Mouse (Mus musculus): ENCODE data around the gene Pyy.

Pyy gene

GRCm38 (mm10) chr11:102107732-102108131, at the start of gene Pyy:
Gene Pyy (minus strand): TSS chr11:102107832.
- DNase-seq (ENCODE audit: low spot score), result no peak

DNA sequence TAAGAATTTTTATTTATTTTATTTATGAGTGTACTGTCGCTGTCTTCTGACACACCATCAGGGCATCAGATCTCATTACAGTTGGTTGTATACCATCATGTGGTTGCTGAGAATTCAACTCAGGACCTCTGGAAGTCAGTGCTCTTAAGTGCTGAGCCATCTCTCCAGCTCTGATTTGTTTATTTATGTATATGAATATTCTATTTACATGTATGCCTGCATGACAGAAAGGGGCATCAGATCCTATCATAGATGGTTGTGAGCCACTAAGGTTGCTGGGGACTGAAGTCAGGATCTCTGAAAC, 49.1 kb upstream of the Pyy start:
- no peak for DNase-seq (ENCODE audit: low spot score)

DNA sequence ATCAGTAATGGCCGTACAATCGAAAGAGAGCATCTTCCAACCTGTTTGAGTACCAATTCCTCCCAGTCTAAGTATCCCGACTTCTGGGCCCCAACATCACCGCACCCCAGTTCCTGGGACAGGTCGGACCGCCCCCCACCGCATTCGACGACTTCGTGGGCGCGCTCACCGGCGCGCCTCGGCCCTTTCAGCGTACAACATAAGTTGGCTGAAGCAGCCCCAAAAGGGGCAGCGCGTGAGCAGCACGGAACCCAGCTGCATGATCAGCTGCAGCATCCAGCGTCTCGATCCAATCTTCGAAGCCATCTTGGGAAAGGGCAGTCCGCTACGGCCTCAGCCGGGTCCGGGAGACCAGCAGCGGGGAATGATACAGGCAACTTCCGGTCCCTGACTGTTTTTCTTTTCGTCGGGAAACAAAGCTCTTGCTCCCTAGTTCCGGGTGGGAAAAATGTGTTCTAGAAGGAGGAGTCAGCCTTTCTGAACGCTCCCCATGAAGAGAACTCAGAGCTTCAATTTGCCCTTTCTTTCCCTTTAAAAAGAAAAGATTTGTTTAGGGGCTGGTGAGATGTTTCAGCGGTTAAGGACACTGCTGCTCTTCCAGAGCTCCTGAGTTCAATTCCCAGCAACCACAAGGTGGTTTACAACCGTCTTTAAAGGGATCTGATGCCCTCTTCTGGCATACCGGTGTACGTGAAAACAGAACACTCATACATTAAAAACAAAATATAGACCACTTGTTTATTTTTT, 48.6 kb upstream of the Pyy start, which contains the start of gene Tmem101:
TSS of gene Tmem101 (minus strand) at position 366 of the 747 bp plus-strand sequence.
- DNase-seq (ENCODE audit: low spot score), result peak; percentile 85

DNA sequence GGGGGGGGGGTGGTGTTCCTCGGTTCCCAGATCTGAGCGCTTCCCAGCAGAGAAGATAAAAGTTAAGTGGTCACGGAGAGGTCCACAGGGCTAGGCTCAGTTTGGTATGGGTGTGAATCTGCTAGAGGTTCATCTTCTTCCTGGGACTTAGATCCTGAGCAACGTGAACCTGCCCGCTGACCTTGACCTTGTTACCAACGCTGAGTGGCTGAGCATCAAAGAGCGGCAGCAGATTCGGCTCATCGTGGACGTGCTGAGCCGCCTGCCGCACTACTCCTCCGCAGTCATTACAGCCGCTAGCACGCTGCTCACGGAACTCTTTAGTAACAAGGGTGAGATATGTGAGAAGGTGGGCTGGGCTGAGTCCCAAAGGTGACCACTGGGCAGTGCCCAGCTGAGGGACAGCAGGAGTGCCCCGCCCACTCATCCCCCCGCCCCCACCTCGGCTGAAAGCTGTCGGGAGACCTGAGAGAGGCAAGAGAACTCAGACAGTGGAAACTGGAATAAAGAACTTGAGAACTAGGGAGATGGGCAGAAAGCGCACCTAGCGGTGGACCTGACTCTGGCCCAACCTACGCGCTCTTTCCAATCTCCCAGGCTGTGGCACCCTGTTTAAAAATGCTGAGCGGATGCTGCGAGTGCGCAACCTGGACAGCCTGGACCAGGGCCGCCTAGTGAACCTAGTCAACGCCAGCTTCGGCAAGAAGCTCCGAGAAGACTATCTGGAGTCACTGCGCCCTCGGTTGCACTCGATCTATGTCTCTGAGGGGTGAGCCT, 39.8 kb upstream of the Pyy start:
- no peak for DNase-seq (ENCODE audit: low spot score)

- no peak for DNase-seq (ENCODE audit: low spot score)
These were observed 38.9 kb upstream of the Pyy start for GRCm38 (mm10) chr11:102146531-102146930.

DNA sequence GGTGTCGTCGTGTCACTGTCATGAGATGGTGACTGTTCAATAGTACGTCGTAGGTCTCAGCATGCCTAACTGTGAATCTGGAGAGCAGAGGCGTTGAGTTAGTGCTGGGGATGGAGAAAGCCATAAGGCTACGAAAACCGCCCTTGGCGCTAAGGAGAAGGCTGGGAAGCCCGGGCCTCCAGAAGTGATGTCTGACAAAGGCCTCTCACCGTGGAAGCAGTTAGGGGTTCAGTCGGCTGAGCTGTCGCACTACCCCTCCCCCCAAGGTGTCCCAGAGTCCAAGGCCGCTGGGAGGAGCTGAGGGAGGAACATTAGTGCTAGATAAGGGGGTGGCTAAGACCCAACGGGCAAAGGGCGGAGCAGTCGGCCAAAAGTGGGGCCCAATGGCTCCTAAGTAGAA, 38.4 kb upstream of the Pyy start:
- peak; percentile 59 for DNase-seq (ENCODE audit: low spot score)

DNA sequence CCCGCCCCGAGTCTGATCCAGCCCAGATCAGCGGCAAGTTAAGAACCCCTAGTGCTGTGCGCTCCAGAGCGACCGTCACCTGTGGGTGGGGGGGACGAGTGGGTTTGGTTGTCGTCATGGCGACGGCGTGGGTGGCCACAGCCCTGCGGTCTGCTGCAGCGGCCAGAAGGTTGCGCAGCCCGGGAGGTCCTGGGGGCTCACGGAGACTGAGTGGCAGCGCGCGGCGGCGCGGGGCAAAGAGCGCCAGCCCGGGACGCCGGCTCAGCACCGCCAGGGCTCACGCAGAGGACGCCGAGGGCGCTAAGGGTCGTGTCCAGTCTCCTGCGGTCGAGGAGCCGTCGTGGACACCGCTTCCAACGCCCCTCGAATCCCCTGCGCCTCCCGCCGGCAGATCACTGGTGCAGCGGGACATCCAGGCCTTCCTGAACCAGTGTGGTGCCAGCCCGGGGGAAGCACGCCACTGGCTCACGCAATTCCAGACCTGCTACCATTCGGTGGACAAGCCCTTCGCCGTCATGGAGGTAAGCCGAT, 37.9 kb upstream of the Pyy start, which contains the start of gene Nags:
TSS of gene Nags (plus strand) at position 43 of the 531 bp plus-strand sequence.
- no peak for DNase-seq (ENCODE audit: low spot score)

- DNase-seq (ENCODE audit: low spot score), result no peak
These were observed 37.4 kb upstream of the Pyy start for GRCm38 (mm10) chr11:102144957-102145470.

DNA sequence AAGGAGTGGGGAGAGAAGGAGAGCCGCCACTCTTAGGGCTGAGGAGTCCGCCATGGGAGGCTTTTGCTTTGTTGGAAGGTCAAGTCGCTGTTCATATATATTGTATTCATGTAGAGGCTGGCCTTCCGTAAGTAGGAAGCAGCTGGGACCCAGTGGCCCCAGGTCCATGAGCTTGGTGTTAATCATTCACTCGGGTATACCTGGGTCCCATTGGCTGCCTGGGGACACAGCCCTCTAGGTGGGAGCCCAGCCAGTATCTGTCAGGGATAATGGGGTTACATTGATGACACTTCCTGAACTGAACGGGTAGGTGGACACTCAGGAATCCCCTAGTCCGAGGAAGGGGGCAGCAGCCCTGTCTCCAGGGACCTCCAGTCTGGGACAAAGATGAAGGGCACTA, 34.7 kb upstream of the Pyy start:
- no peak for DNase-seq (ENCODE audit: low spot score)

DNA sequence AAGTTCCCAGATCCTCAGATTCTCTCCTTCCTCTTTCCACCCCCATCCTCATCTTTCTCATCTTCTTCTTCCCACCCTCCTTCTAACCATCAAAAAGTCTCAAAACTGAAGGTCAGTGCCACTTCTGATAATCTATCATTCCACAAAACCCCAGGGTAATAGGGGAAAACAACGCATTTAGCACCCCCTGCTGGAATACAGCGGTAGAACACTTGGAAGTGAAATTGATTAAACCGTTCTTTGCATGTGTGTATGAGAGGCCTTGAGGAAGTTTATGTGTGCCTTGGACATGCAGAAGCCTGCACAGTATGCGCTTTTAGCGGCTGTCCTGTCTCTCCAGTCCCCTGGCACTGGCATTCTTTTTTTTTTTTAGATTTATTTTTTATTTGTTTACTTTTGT, 32.9 kb upstream of the Pyy start:
- DNase-seq (ENCODE audit: low spot score), result no peak

DNA sequence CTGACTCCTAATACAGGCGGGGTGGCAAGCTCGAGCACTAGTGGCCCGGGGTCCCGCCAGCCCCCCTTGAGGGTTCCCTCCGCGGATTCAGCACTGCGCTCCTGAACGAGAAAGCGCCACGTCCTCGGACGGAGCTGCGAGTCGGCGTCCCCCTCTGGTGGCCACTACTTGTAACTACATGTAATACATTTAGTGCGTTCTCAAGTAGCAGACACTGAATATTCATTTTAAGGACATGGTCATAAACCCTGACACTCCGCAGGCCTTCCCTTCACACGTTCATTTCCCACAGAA, 30.8 kb upstream of the Pyy start:
- DNase-seq (ENCODE audit: low spot score), result no peak

GRCm38 (mm10) chr11:102137625-102138446, 30.2 kb upstream of the Pyy start:
- DNase-seq (ENCODE audit: low spot score), result no peak

- no peak for DNase-seq (ENCODE audit: low spot score)
These were observed 26.9 kb upstream of the Pyy start for GRCm38 (mm10) chr11:102134516-102134915.

GRCm38 (mm10) chr11:102117386-102117785, 9.8 kb upstream of the Pyy start:
- no peak for DNase-seq (ENCODE audit: low spot score)

DNA sequence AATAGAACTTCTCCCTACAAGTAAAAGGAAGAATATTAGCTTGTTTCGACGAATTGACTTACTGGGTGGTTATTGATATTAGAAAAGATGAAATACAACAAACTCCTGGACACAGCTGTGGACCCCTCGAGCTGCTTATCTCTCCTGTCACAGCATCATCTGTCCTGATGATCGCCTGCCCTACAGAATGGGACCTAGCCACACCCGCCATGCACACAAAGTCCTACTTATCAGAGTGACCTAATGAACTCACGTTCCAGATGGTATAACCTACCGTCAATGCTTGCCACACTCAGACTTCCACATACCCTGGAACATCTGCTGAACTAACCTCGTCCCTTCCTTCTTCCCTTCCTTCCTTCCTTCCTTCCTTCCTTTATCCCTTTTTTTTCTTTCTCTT, 8.6 kb upstream of the Pyy start:
- no peak for DNase-seq (ENCODE audit: low spot score)

GRCm38 (mm10) chr11:102111576-102111975, 3.9 kb upstream of the Pyy start:
- no peak for DNase-seq (ENCODE audit: low spot score)

GRCm38 (mm10) chr11:102106911-102107310, 721 bp downstream of the Pyy start:
- no peak for DNase-seq (ENCODE audit: low spot score)

- DNase-seq (ENCODE audit: low spot score), result no peak
These were observed 5.0 kb downstream of the Pyy start for GRCm38 (mm10) chr11:102102485-102103258.

GRCm38 (mm10) chr11:102101219-102101618, 6.4 kb downstream of the Pyy start, which contains the start of gene Ppy:
Gene Ppy (minus strand): TSS chr11:102101319.
- no peak for DNase-seq (ENCODE audit: low spot score)

DNA sequence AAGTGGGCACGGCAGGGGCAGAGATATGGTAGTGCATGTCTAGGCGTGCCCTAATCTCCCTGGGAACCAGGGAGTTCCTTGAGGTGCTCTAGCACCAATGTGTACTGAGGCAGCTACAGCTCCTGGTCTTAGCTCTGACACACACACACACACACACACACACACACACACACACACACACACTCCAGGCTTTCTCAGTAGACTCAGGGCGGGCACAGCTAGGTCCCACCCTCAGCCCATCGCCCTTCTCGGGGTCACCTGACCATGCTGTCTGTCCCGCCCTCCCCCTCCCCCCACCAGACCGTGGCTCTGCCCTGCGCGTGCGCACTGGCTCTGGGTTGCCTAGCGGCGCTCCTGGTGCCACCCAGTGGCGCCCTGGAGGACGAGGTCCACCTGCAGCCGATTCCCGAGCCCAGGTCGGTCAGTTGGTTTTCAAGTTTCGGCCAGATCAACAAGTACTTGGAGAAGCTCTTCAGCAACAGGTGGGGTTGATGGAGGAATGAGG, 10.7 kb downstream of the Pyy start:
- DNase-seq (ENCODE audit: low spot score), result peak; percentile 60

- no peak for DNase-seq (ENCODE audit: low spot score)
These were observed 11.2 kb downstream of the Pyy start for GRCm38 (mm10) chr11:102096446-102096845.

Data from ovary, adult 18-20 months (tissue).